Mouse (Mus musculus) liver, embryonic 14.5 days (tissue): ENCODE measurements around the gene Nmral1. TPM values are rescaled to one million over a fixed set of nuclear protein-coding genes. Genes with fewer than 3 reads are reported as not detected.

Experiments
- ATAC-seq: fragments of 200-750 bp; cut with Nextera tagmentation; 2 replicates; pipeline ENCODE4 v1.8.0; 2017; ENCODE audit warnings: moderate number of reproducible peaks, mild to moderate bottlenecking, moderate library complexity; ENCODE audit not compliant: insufficient read depth
- DNase-seq, 3 experiments: peaks; one replicate each; pipeline ENCODE4 v3.0.0-alpha.2; 2012 to 2013; ENCODE audit warnings: low read depth in 3 of 3, low spot score in 3 of 3
- H3K27ac ChIP-seq: fragments of 300-500 bp; sonication (generic); 2 replicates; pipeline ENCODE4 v1.5.1; 2014; ENCODE audit warnings: moderate library complexity, mild to moderate bottlenecking, control low read depth, inconsistent platforms
- H3K27me3 ChIP-seq: fragments of 300-500 bp; sonication (generic); 2 replicates; pipeline ENCODE4 v1.6.1; 2014; ENCODE audit warnings: mild to moderate bottlenecking, low read length, moderate library complexity; ENCODE audit not compliant: control insufficient read depth, insufficient read depth
- H3K36me3 ChIP-seq: fragments of 300-500 bp; sonication (generic); replicated peaks from 2 replicates; pipeline ENCODE4 v1.6.1; 2014; ENCODE audit warnings: low read depth; ENCODE audit not compliant: control insufficient read depth, insufficient read depth
- H3K4me1 ChIP-seq, 2 experiments: fragments of 200-500 bp in 1 of 2; fragments of 300-500 bp in 1 of 2; sonication (generic) in 1 of 2; replicated peaks; 2 replicates each; pipeline ENCODE4 v1.6.1; 2012 to 2014; ENCODE audit warnings: antibody characterized with exemption in 1 of 2, inconsistent platforms in 1 of 2, low read length in 1 of 2; ENCODE audit not compliant: control insufficient read depth in 2 of 2, insufficient read depth in 2 of 2
- H3K4me2 ChIP-seq: fragments of 300-500 bp; sonication (generic); 2 replicates; pipeline ENCODE4 v1.6.1; 2014; ENCODE audit warnings: low read depth, mild to moderate bottlenecking, control low read depth, moderate library complexity
- H3K4me3 ChIP-seq, 2 experiments: fragments of 200-500 bp in 1 of 2; fragments of 300-500 bp in 1 of 2; sonication (generic) in 1 of 2; 2 replicates each; pipeline ENCODE4 v1.5.1; 2012 to 2014; ENCODE audit warnings: low read depth in 2 of 2, low read length in 2 of 2, mild to moderate bottlenecking in 2 of 2, control low read depth in 1 of 2, inconsistent platforms in 1 of 2, moderate library complexity in 1 of 2; ENCODE audit not compliant: insufficient read depth in 1 of 2
- H3K9ac ChIP-seq: fragments of 300-500 bp; sonication (generic); replicated peaks from 2 replicates; pipeline ENCODE4 v1.6.1; 2014; ENCODE audit warnings: mild to moderate bottlenecking, control low read depth, moderate library complexity
- H3K9me3 ChIP-seq: fragments of 300-500 bp; sonication (generic); 2 replicates; pipeline ENCODE4 v1.6.1; 2016; ENCODE audit warnings: low read length, mixed read lengths; ENCODE audit not compliant: control insufficient read depth
- CTCF ChIP-seq: IDR thresholded peaks from 2 replicates; pipeline ENCODE4 v1.5.1; 2016; ENCODE audit warnings: antibody characterized with exemption, low read depth, control low read depth
- EP300 ChIP-seq: IDR thresholded peaks from 2 replicates; pipeline ENCODE4 v1.6.1; 2016; ENCODE audit warnings: antibody characterized with exemption, low read depth
- WGBS: fragments of 180-500 bp; shearing (Covaris S2); extraction: QIAGEN DNeasy Blood & Tissue Kit; methylation state at CpG from one replicate; pipeline ENCODE4 v1.1.7; 2014; ENCODE audit not compliant: insufficient replicate concordance; 5-methylcytosine and 5-hydroxymethylcytosine counted together
- polyA plus RNA-seq, 2 experiments: library from polyadenylated mRNA; depleted of rRNA in 1 of 2; stranded (reverse) in 1 of 2; unstranded in 1 of 2; fragments of >200 nt; fragmentation: Nextera tagmentation in 1 of 2; extraction: Ambion mirVana in 1 of 2; gene quantifications; 2 replicates each; pipeline versions ENCODE4 v1.2.1 to v1.2.3; 2012 to 2014

The Nmral1 gene
- polyA plus RNA-seq, 2 experiments = 36.6 to 45.2 TPM

- ATAC-seq = no peak
- 66% methylated on average over 2 of the region's 2 CpGs for WGBS
- DNase-seq = no peak
These were observed 20.8 kb upstream of the Nmral1 start for GRCm38 (mm10) chr16:4739994-4740393.

GRCm38 (mm10) chr16:4736262-4736661 is 17.1 kb upstream of the Nmral1 start:
- ATAC-seq (no peak), DNase-seq (no peak)
- Histone ChIP-seq H3K9me3 (no peaks in the 10 kb centered on the region), H3K36me3 (no peaks in the 10 kb centered on the region), H3K9ac (no peak overlapping the region), H3K4me1 (no peaks in the 10 kb centered on the region), H3K27ac (no peak overlapping the region), H3K4me3 (no peak overlapping the region), H3K27me3 (no peaks in the 10 kb centered on the region), H3K4me2 (no peak overlapping the region)
- 58% methylated on average over 2 of the region's 2 CpGs for WGBS
- TF ChIP-seq EP300 (no peak), CTCF (no peak)

More at GRCm38 (mm10) chr16:4739994-4740393, 20.8 kb upstream of the Nmral1 start:
- TF ChIP-seq EP300 (no peak), CTCF (no peak)
- Histone ChIP-seq H3K9me3 (no peaks in the 10 kb centered on the region), H3K4me1 (no peaks in the 10 kb centered on the region), H3K4me2 (no peak overlapping the region), H3K27me3 (no peaks in the 10 kb centered on the region), H3K4me3 (no peak overlapping the region), H3K27ac (no peak overlapping the region), H3K9ac (no peak overlapping the region), H3K36me3 (no peaks in the 10 kb centered on the region)

- WGBS = 70% methylated on average over 3 of the region's 3 CpGs
- H3K4me2 ChIP-seq = no peak overlapping the region
- TF ChIP-seq CTCF (no peak), EP300 (no peak)
- no peaks in the 10 kb centered on the region for H3K9me3 ChIP-seq
- H3K4me1 ChIP-seq = peaks cover 5 to 10% of the 10 kb centered on the region in 2 experiments
- ATAC-seq (no peak), DNase-seq (no peak)
- H3K4me3 ChIP-seq = no peak overlapping the region
- no peaks in the 10 kb centered on the region for H3K36me3 ChIP-seq
- no peak overlapping the region for H3K27ac ChIP-seq
- H3K27me3 ChIP-seq = no peaks in the 10 kb centered on the region
- H3K9ac ChIP-seq = no peak overlapping the region
These were observed 11.7 kb upstream of the Nmral1 start for GRCm38 (mm10) chr16:4730776-4731358.

DNA sequence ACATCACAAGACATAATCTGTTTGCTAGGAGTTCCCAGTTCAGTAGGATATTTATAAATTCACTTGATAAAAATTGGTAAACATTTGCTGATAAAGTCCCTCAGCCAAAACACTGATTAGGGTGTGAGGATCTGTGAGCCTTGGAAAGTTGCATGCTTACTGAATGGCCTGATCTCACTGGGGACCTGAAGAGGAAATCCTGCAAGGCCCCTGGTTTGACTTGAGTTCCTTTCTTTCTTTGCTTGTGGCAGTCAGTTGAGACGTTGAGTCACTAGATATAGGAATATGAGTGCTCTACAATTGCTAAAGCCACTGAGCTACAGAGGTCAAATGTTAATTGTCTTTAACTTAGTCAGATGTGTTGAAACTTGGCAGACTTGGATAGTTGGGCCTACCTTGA is 8.8 kb upstream of the Nmral1 start:
- peaks cover 5 to 14% of the 10 kb centered on the region in 2 experiments for H3K4me1 ChIP-seq
- WGBS = 14% methylated on average over 1 of the region's 1 CpGs
- DNase-seq = no peak
- no peaks in the 10 kb centered on the region for H3K36me3 ChIP-seq
- H3K9ac ChIP-seq = no peak overlapping the region
- no peaks in the 10 kb centered on the region for H3K27me3 ChIP-seq
- no peak overlapping the region for H3K4me3 ChIP-seq
- peak overlapping the region; percentile 97 for H3K4me2 ChIP-seq
- no peak for ATAC-seq
- no peaks in the 10 kb centered on the region for H3K9me3 ChIP-seq
- TF ChIP-seq CTCF (no peak), EP300 (no peak)
- H3K27ac ChIP-seq = no peak overlapping the region

DNA sequence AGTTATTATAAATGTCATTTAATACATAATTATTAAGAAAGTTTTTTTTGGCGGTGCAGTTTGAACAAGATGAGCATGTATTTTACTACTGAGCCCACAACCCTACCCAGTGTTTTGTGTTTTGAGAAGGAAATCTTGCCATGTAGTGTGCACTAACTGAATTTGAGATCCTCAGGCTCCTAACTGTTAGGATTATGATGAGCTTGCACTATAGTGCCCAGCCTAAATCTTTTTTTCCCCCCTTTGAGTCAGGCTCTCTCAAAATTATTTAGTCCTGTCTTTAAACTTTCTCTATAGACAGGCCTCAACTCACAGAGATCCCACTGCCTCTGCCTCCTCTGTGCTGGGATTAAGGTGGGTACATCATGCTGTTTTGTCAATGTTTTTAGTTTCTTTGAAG is 8.4 kb upstream of the Nmral1 start:
- H3K4me3 ChIP-seq = peak overlapping the region in 1 of 2 experiments; percentile 93; a peak in 2 of 4 replicates
- no peak overlapping the region for H3K27ac ChIP-seq
- H3K4me1 ChIP-seq = peaks cover 5 to 18% of the 10 kb centered on the region in 2 experiments

More for the DNA sequence above, 8.4 kb upstream of the Nmral1 start:
- Histone ChIP-seq H3K36me3 (no peaks in the 10 kb centered on the region), H3K4me2 (peak overlapping the region; percentile 97), H3K9me3 (no peaks in the 10 kb centered on the region), H3K9ac (no peak overlapping the region), H3K27me3 (no peaks in the 10 kb centered on the region)
- no peak for DNase-seq
- no peak for ATAC-seq
- no peak for TF ChIP-seq EP300
- TF ChIP-seq CTCF = no peak
- 76% methylated on average over 1 of the region's 1 CpGs for WGBS
